Mouse (Mus musculus) CH12.LX (cell line): Measurements from ENCODE around the gene Trim7. TPM values are rescaled to one million over a fixed set of nuclear protein-coding genes. Genes with fewer than 3 reads are reported as not detected.

Experiments
- DNase-seq: peaks from one replicate; pipeline ENCODE4 v3.0.0-alpha.2; 2013; ENCODE audit errors: extremely low read depth
- H3K27ac ChIP-seq: 2 replicates; pipeline ENCODE4 v1.5.1; 2012; ENCODE audit warnings: low read depth, mild to moderate bottlenecking, control low read depth, moderate library complexity; ENCODE audit not compliant: insufficient read depth
- H3K27me3 ChIP-seq: replicated peaks from 2 replicates; pipeline ENCODE3; 2012; ENCODE audit warnings: inconsistent platforms
- H3K36me3 ChIP-seq, 2 experiments: replicated peaks in 1 of 2; 2 replicates each; pipeline versions ENCODE3 to v1.6.1; 2012; ENCODE audit warnings: inconsistent platforms in 1 of 2, low read length in 1 of 2, mild to moderate bottlenecking in 1 of 2, mixed read lengths in 1 of 2, moderate library complexity in 1 of 2; ENCODE audit not compliant: control insufficient read depth in 1 of 2, insufficient read depth in 1 of 2
- H3K4me1 ChIP-seq, 2 experiments: 2 replicates each; pipeline ENCODE4 v1.6.1; 2012; ENCODE audit warnings: inconsistent platforms in 1 of 2, moderate library complexity in 1 of 2; ENCODE audit not compliant: insufficient read depth in 2 of 2, control insufficient read depth in 1 of 2
- H3K4me2 ChIP-seq: 2 replicates; pipeline ENCODE4 v1.6.1; 2012; ENCODE audit warnings: low read depth, mild to moderate bottlenecking, control low read depth; ENCODE audit not compliant: poor library complexity, insufficient read depth, severe bottlenecking
- H3K4me3 ChIP-seq, 3 experiments: fragments of 150-350 bp in 1 of 3; sonication (generic) in 1 of 3; replicated peaks in 1 of 3; 2 replicates each; pipeline versions ENCODE3 to v1.5.1; 2011 to 2012; ENCODE audit warnings: low read depth in 2 of 3, low read length in 2 of 3, mild to moderate bottlenecking in 2 of 3, moderate library complexity in 2 of 3, control low read depth in 1 of 3, improper control_type of control experiment in 1 of 3, inconsistent platforms in 1 of 3, mixed read lengths in 1 of 3; ENCODE audit not compliant: poor library complexity in 1 of 3
- H3K79me2 ChIP-seq: replicated peaks from 2 replicates; pipeline ENCODE4 v1.6.1; 2012; ENCODE audit warnings: mild to moderate bottlenecking, moderate library complexity; ENCODE audit not compliant: control insufficient read depth, poor library complexity, insufficient read depth, severe bottlenecking; ENCODE audit errors: extremely low read depth
- H3K9ac ChIP-seq: 2 replicates; pipeline ENCODE4 v1.6.1; 2012; ENCODE audit warnings: low read depth, mild to moderate bottlenecking, control low read depth, moderate library complexity; ENCODE audit not compliant: insufficient read depth
- H3K9me3 ChIP-seq: replicated peaks from 2 replicates; pipeline ENCODE3; 2012; ENCODE audit warnings: low read length, inconsistent platforms, mixed read lengths
- BHLHE40 ChIP-seq: IDR thresholded peaks from 2 replicates; pipeline ENCODE4 v1.6.1; 2011; ENCODE audit warnings: mild to moderate bottlenecking, low read depth, low read length, improper control_type of control experiment
- CHD1 ChIP-seq: IDR thresholded peaks from 2 replicates; pipeline ENCODE4 v1.6.1; 2012; ENCODE audit warnings: low read depth, low read length, improper control_type of control experiment, inconsistent platforms
- CHD2 ChIP-seq: IDR thresholded peaks from 2 replicates; pipeline ENCODE4 v1.6.1; 2011; ENCODE audit warnings: low read length, improper control_type of control experiment
- EP300 ChIP-seq: IDR thresholded peaks from 2 replicates; pipeline ENCODE4 v1.6.1; 2011; ENCODE audit warnings: low read length, improper control_type of control experiment
- ETS1 ChIP-seq: conservative IDR thresholded peaks from 2 replicates; pipeline ENCODE4 v1.6.1; 2012; ENCODE audit warnings: low read depth, mild to moderate bottlenecking, inconsistent platforms, low read length, improper control_type of control experiment, moderate library complexity
- HCFC1 ChIP-seq: IDR thresholded peaks from 2 replicates; pipeline ENCODE4 v1.6.1; 2012; ENCODE audit warnings: low read depth, mild to moderate bottlenecking, inconsistent platforms, low read length, improper control_type of control experiment
- IRF4 ChIP-seq: IDR thresholded peaks from 2 replicates; pipeline ENCODE4 v1.6.1; 2014; ENCODE audit warnings: low read depth, mild to moderate bottlenecking, inconsistent platforms, low read length, improper control_type of control experiment
- JUN ChIP-seq: IDR thresholded peaks from 2 replicates; pipeline ENCODE4 v1.6.1; 2011; ENCODE audit warnings: low read depth, mild to moderate bottlenecking, low read length, improper control_type of control experiment, moderate library complexity; ENCODE audit not compliant: insufficient read depth
- JUND ChIP-seq: conservative IDR thresholded peaks from 2 replicates; pipeline ENCODE4 v1.6.1; 2011; ENCODE audit warnings: low read depth, low read length, improper control_type of control experiment
- MAFK ChIP-seq: IDR thresholded peaks from 2 replicates; pipeline ENCODE4 v1.6.1; 2011; ENCODE audit warnings: low read length, improper control_type of control experiment; ENCODE audit not compliant: insufficient replicate concordance
- MAX ChIP-seq: IDR thresholded peaks from 2 replicates; pipeline ENCODE4 v1.6.1; 2011; ENCODE audit warnings: low read length, improper control_type of control experiment
- MAZ ChIP-seq: IDR thresholded peaks from 2 replicates; pipeline ENCODE4 v1.6.1; 2012; ENCODE audit warnings: low read depth, mild to moderate bottlenecking, inconsistent platforms, low read length, improper control_type of control experiment, moderate library complexity
- MEF2A ChIP-seq: IDR thresholded peaks from 2 replicates; pipeline ENCODE4 v1.6.1; 2014; ENCODE audit warnings: low read depth, mild to moderate bottlenecking, inconsistent platforms, low read length, improper control_type of control experiment, borderline replicate concordance
- MXI1 ChIP-seq: IDR thresholded peaks from 2 replicates; pipeline ENCODE4 v1.6.1; 2011; ENCODE audit warnings: mild to moderate bottlenecking, low read depth, low read length, improper control_type of control experiment
- MYC ChIP-seq: IDR thresholded peaks from 2 replicates; pipeline ENCODE4 v1.6.1; 2011; ENCODE audit warnings: low read depth, mild to moderate bottlenecking, improper control_type of control experiment, low read length
- NELFE ChIP-seq: IDR thresholded peaks from 2 replicates; pipeline ENCODE4 v1.6.1; 2011; ENCODE audit warnings: low read depth, low read length, improper control_type of control experiment
- NRF1 ChIP-seq: IDR thresholded peaks from 2 replicates; pipeline ENCODE4 v1.6.1; 2014; ENCODE audit warnings: low read depth, mild to moderate bottlenecking, inconsistent platforms, low read length, improper control_type of control experiment, moderate library complexity
- POLR2A ChIP-seq: IDR thresholded peaks from 2 replicates; pipeline ENCODE4 v1.6.1; 2011; ENCODE audit warnings: low read depth, mild to moderate bottlenecking, improper control_type of control experiment, low read length
- POLR2AphosphoS2 ChIP-seq: IDR thresholded peaks from 2 replicates; pipeline ENCODE4 v1.6.1; 2011; ENCODE audit warnings: low read depth, low read length, improper control_type of control experiment
- RAD21 ChIP-seq: IDR thresholded peaks from 2 replicates; pipeline ENCODE4 v1.6.1; 2011; ENCODE audit warnings: low read depth, mild to moderate bottlenecking, low read length, improper control_type of control experiment, moderate library complexity
- RCOR1 ChIP-seq: conservative IDR thresholded peaks from 2 replicates; pipeline ENCODE4 v1.6.1; 2012; ENCODE audit warnings: low read depth, mild to moderate bottlenecking, inconsistent platforms, low read length, improper control_type of control experiment
- SIN3A ChIP-seq: IDR thresholded peaks from 2 replicates; pipeline ENCODE4 v1.6.1; 2012; ENCODE audit warnings: low read length, improper control_type of control experiment, inconsistent platforms
- UBTF ChIP-seq: IDR thresholded peaks from 2 replicates; pipeline ENCODE4 v1.6.1; 2012; ENCODE audit warnings: low read depth, mild to moderate bottlenecking, inconsistent platforms, low read length, improper control_type of control experiment, moderate library complexity
- USF1 ChIP-seq: IDR thresholded peaks from 2 replicates; pipeline ENCODE4 v1.6.1; 2014; ENCODE audit warnings: low read depth, mild to moderate bottlenecking, inconsistent platforms, low read length, improper control_type of control experiment
- USF2 ChIP-seq: conservative IDR thresholded peaks from 2 replicates; pipeline ENCODE4 v1.6.1; 2011; ENCODE audit warnings: low read depth, low read length, improper control_type of control experiment
- ZKSCAN1 ChIP-seq: IDR thresholded peaks from 2 replicates; pipeline ENCODE4 v1.6.1; 2012; ENCODE audit warnings: low read depth, inconsistent platforms, low read length, improper control_type of control experiment, borderline replicate concordance
- ZMIZ1 ChIP-seq: IDR thresholded peaks from 2 replicates; pipeline ENCODE4 v1.6.1; 2012; ENCODE audit warnings: low read depth, mild to moderate bottlenecking, inconsistent platforms, low read length, improper control_type of control experiment
- dilution Hi-C: fragments of 300-500 bp; cut with MboI; formaldehyde crosslinking; loops from 2 replicates; pipeline ENCODE4 v1.14.3; 2020; ENCODE audit warnings: low sequenced_read_pairs; ENCODE audit not compliant: extremely low pct_unique_long_range_greater_than_20kb, extremely low pct_ligation_motif_present
- in situ Hi-C: fragments of 300-500 bp; cut with MboI; formaldehyde crosslinking; loops from 3 replicates; pipeline ENCODE4 v1.14.3; 2019; ENCODE audit warnings: low sequenced_read_pairs, low pct_ligation_motif_present, low pct_unique_long_range_greater_than_20kb, mixed read lengths
- polyA plus RNA-seq: library from polyadenylated mRNA; unstranded; fragments of >175 nt; gene quantifications from 2 replicates; pipeline ENCODE4 v1.2.1, GENCODE M21; 2012; ENCODE audit warnings: low read depth; ENCODE audit not compliant: insufficient read length
- total RNA-seq, 2 experiments: library from RNA; depleted of rRNA; stranded (reverse); fragments of 300-350 nt in 1 of 2; fragments of >200 nt in 1 of 2; gene quantifications; 2 replicates each; pipeline ENCODE4 v1.2.3; 2012 to 2014

Trim7 gene
- total and polyA plus RNA-seq, 3 experiments, result 9.2 to 34.6 (median 15.1) TPM

GRCm38 (mm10) chr11:48833078-48833730 lies 7.3 kb downstream of the Trim7 start:
- H3K9me3 ChIP-seq, result peaks cover 3% of the 10 kb centered on the region
- DNase-seq, result no peak
- peaks cover 9% of the 10 kb centered on the region for H3K27me3 ChIP-seq
- no peaks in the 10 kb centered on the region for H3K79me2 ChIP-seq
- peak overlapping the region; percentile 67 for H3K4me2 ChIP-seq
- peak overlapping the region; percentile 18 for H3K9ac ChIP-seq
- peaks cover 13 to 34% of the 10 kb centered on the region in 2 experiments; a peak in 3 of 4 replicates for H3K4me1 ChIP-seq
- TF ChIP-seq EP300 (no peak; the same call in 1 of the 2 replicates), CHD2 (no peak), ZKSCAN1 (no peak), ZMIZ1 (no peak), NRF1 (no peak), JUND (peak; percentile 52), ETS1 (peak; percentile 41), SIN3A (peak; percentile 94), MAX (no peak), USF1 (no peak), POLR2A (0 out of 2 replicates have a peak, but pooled peaks have one; percentile 38), USF2 (no peak), CHD1 (peak; percentile 93), POLR2AphosphoS2 (no peak), UBTF (no peak), JUN (no peak), IRF4 (no peak), HCFC1 (peak; percentile 61; the same call in 1 of the 2 replicates), MYC (no peak), MAZ (no peak; the same call in 1 of the 2 replicates), MXI1 (peak; percentile 74), NELFE (peak; percentile 31; the same call in 1 of the 2 replicates), RCOR1 (no peak), RAD21 (no peak), MEF2A (peak; percentile 61), MAFK (no peak), BHLHE40 (no peak)
- dilution Hi-C loops, result no loop called here
- in situ Hi-C loops, result no loop called here
- no peaks in the 10 kb centered on the region for H3K36me3 ChIP-seq
- H3K4me3 ChIP-seq, result peak overlapping the region; percentile 46 to 73 (median 51)
- H3K27ac ChIP-seq, result peak overlapping the region; percentile 50
